Mouse (Mus musculus): Measurements from ENCODE around the gene Syde2.

DNA sequence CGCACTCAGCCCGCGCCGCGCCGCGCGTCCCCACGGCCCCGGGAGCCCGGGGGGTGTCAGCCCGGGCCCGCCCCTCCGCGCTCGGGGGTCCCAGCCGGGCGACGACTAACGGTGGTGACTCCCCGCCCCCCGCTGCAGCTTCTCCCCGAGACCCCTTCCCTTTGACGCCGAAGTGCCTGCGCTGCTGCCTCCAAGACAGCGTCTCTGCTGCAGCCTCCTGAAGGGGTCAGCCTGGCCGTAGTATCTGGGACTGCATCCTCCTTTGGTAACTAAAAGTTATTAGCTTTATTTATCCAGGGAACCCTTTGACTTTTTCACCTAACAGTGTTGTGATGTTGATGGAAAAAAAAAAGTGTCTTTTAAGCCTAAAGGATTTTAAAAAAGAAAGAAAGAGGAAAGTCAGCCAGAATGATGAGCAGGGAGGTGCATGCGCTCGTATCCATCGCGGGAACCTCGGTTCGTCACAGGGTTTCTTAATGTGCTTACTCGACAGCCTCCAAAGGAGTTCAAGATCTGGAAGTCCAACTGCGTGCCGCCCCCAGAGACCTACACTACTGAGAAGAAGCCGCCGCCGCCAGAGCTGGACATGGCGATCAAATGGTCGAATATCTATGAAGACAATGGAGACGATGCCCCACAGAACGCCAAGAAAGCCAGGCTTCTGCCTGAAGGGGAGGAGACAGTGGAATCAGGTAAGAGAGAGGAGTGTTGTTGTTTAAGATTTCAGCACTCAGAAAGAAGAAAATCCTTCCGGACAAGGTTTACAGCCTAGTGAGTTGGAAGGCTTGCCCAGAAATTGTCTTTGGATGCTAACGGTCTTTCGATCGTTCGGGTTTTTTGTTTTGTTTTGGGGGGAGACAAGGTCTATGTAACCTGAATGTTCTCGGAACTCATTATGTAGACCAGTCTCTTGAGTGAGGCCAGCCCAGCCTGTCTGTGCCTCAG, 49.0 kb upstream of the Syde2 start:
- TF ChIP-seq CTCF (IDR thresholded peaks at IDR 0.05; ENCODE audit: low read depth): no peak
- TF ChIP-seq EP300 (IDR thresholded peaks at IDR 0.05; ENCODE audit: low read depth): no peak
